Mouse (Mus musculus): ENCODE results near the gene Txlnb.

Gene Txlnb

GRCm38 (mm10) chr10:17857647-17858261, 61.7 kb downstream of the Txlnb start:
- no peaks in the 10 kb centered on the region for H3K27me3 ChIP-seq (ENCODE audit: control insufficient read depth, insufficient read depth, low read length, poor library complexity, severe bottlenecking)
- DNase-seq (ENCODE audit: low read depth, low spot score), result no peak
- H3K36me3 ChIP-seq (ENCODE audit: control insufficient read depth, insufficient read depth, low read length, poor library complexity, severe bottlenecking), result no peaks in the 10 kb centered on the region

GRCm38 (mm10) chr10:17860701-17861480, 64.9 kb downstream of the Txlnb start:
- Histone ChIP-seq H3K36me3 (ENCODE audit: control insufficient read depth, insufficient read depth, low read length, poor library complexity, severe bottlenecking) (no peaks in the 10 kb centered on the region; the same call in 1 of the 2 replicates), H3K27me3 (ENCODE audit: control insufficient read depth, insufficient read depth, low read length, poor library complexity, severe bottlenecking) (no peaks in the 10 kb centered on the region)
- DNase-seq (ENCODE audit: low read depth, low spot score), result no peak

- DNase-seq (ENCODE audit: low read depth, low spot score), result peak; percentile 65
- no peaks in the 10 kb centered on the region for H3K36me3 ChIP-seq (ENCODE audit: control insufficient read depth, insufficient read depth, low read length, poor library complexity, severe bottlenecking)
- no peaks in the 10 kb centered on the region for H3K27me3 ChIP-seq (ENCODE audit: control insufficient read depth, insufficient read depth, low read length, poor library complexity, severe bottlenecking)
Observed at GRCm38 (mm10) chr10:17869822-17870662, 74.0 kb downstream of the Txlnb start.

GRCm38 (mm10) chr10:17878002-17878919, 82.2 kb downstream of the Txlnb start:
- DNase-seq (ENCODE audit: low read depth, low spot score), result no peak
- H3K36me3 ChIP-seq (ENCODE audit: control insufficient read depth, insufficient read depth, low read length, poor library complexity, severe bottlenecking), result no peaks in the 10 kb centered on the region
- no peaks in the 10 kb centered on the region for H3K27me3 ChIP-seq (ENCODE audit: control insufficient read depth, insufficient read depth, low read length, poor library complexity, severe bottlenecking)

- no peak for DNase-seq (ENCODE audit: low read depth, low spot score)
- H3K27me3 ChIP-seq (ENCODE audit: control insufficient read depth, insufficient read depth, low read length, poor library complexity, severe bottlenecking), result no peaks in the 10 kb centered on the region
- H3K36me3 ChIP-seq (ENCODE audit: control insufficient read depth, insufficient read depth, low read length, poor library complexity, severe bottlenecking), result no peaks in the 10 kb centered on the region
Observed at GRCm38 (mm10) chr10:17880038-17880437, 84.0 kb downstream of the Txlnb start.

- Histone ChIP-seq H3K27me3 (ENCODE audit: control insufficient read depth, insufficient read depth, low read length, poor library complexity, severe bottlenecking) (no peaks in the 10 kb centered on the region), H3K36me3 (ENCODE audit: control insufficient read depth, insufficient read depth, low read length, poor library complexity, severe bottlenecking) (no peaks in the 10 kb centered on the region)
- DNase-seq (ENCODE audit: low read depth, low spot score), result no peak
Observed at GRCm38 (mm10) chr10:17880724-17881123, 84.7 kb downstream of the Txlnb start.

Data from splenic B cell, adult 2 months (primary cell).